ENCODE assay signal across 8 mouse cellular contexts in genomic region chr10:128090651-128091563, GRCm38 (mm10). TPM values are rescaled to one million over a fixed set of nuclear protein-coding genes. Genes with fewer than 3 reads are reported as not detected.
DNase-seq lines count a peak whose midpoint lies in the region; ATAC-seq lines count a peak whose summit lies in the region.

No protein-coding gene starts in this region.

- intact Hi-C loops in left cerebral cortex, postnatal 10 days (cut with DNase I), result loop anchor here (5.0 kb wide), 1 partner anchor 96 kb away; no protein-coding TSS in a partner anchor

- DNase-seq in adrenal gland, adult (ENCODE audit: inconsistent age in 2 of 2, low spot score in 1 of 2), result peak; percentile 91 to 97
- DNase-seq in embryo, embryonic 10.5 days (ENCODE audit: low spot score), result peak; percentile 97
- DNase-seq in gastrocnemius, postnatal 10 days, result peak; percentile 88
- peak; percentile 98 for DNase-seq in induced T-regulatory cell, adult 2 months (ENCODE audit: low read depth)
- DNase-seq in left cerebral cortex, postnatal 10 days (ENCODE audit: extremely low spot score in 1 of 2, low spot score in 2 of 2), result peak; percentile 80 to 89
- DNase-seq in right cerebral cortex, postnatal 10 days (ENCODE audit: low spot score in 2 of 2), result peak; percentile 90 to 91
- DNase-seq in urinary bladder, postnatal 14 days (ENCODE audit: low spot score), result peak; percentile 89

- ATAC-seq in megakaryocyte progenitor cell, adult 5-6 weeks (replicated peaks; ENCODE audit: poor library complexity), result peak; percentile 47

RNA-seq across cellular contexts. Expression of gene Baz2a, which starts 0.5 kb away (rescaled TPM):
- 10 to 100 TPM; 16.1 to 22.7 TPM for total RNA-seq in gastrocnemius, postnatal 10 days (2021)
- total RNA-seq in left cerebral cortex, postnatal 10 days (2021), result 10 to 100 TPM; 29.5 to 31.3 TPM
- 35.5 and 40.3 TPM in 2 replicates for total RNA-seq in megakaryocyte progenitor cell, adult 5-6 weeks (2015)
- total RNA-seq in megakaryocyte progenitor cell, adult 5-6 weeks (2017), result 13.2 and 15.0 TPM in 2 replicates

RNA-seq across cellular contexts. Expression of gene Atp5b, which starts 7.8 kb away (rescaled TPM):
- total RNA-seq in gastrocnemius, postnatal 10 days (2021), result 1,000 to 10,000 TPM; 3,585 to 4,036 TPM
- total RNA-seq in left cerebral cortex, postnatal 10 days (2021), result 1,000 to 10,000 TPM; 1,572 to 1,686 TPM
- 1,546 and 1,583 TPM in 2 replicates for total RNA-seq in megakaryocyte progenitor cell, adult 5-6 weeks (2015)
- total RNA-seq in megakaryocyte progenitor cell, adult 5-6 weeks (2017), result 2,698 and 2,700 TPM in 2 replicates

RNA-seq across cellular contexts. Expression of gene Ptges3, which starts 32.2 kb away (rescaled TPM):
- 10 to 100 TPM; 76.1 to 84.5 TPM for total RNA-seq in gastrocnemius, postnatal 10 days (2021)
- total RNA-seq in left cerebral cortex, postnatal 10 days (2021), result 100 to 1,000 TPM; 149 to 156 TPM
- total RNA-seq in megakaryocyte progenitor cell, adult 5-6 weeks (2015), result 247 and 270 TPM in 2 replicates
- 310 and 351 TPM in 2 replicates for total RNA-seq in megakaryocyte progenitor cell, adult 5-6 weeks (2017)

RNA-seq across cellular contexts. Expression of gene Naca, which starts 55.5 kb away (rescaled TPM):
- 100 to 1,000 TPM; 517 to 566 TPM for total RNA-seq in gastrocnemius, postnatal 10 days (2021)
- total RNA-seq in left cerebral cortex, postnatal 10 days (2021), result 100 to 1,000 TPM; 351 to 355 TPM
- 1,210 and 1,292 TPM in 2 replicates for total RNA-seq in megakaryocyte progenitor cell, adult 5-6 weeks (2015)
- total RNA-seq in megakaryocyte progenitor cell, adult 5-6 weeks (2017), result 2,424 and 2,528 TPM in 2 replicates

Comparison
In these comparisons a context has a peak if more than half of its experiments do, and no peak if none do; other contexts are left out.
1. Peak in every context shown above with its lines: DNase-seq and ATAC-seq.